Mouse (Mus musculus) lung, adult 2 months (tissue): ENCODE data around the gene Pld3.

Source experiments
- CTCF ChIP-seq: fragments of 200-500 bp; IDR thresholded peaks from 2 replicates; pipeline ENCODE4 v1.5.1; 2011; ENCODE audit warnings: mild to moderate bottlenecking, low read length, control low read depth; ENCODE audit not compliant: insufficient read depth
- POLR2A ChIP-seq: fragments of 200-500 bp; IDR thresholded peaks from 2 replicates; pipeline ENCODE4 v1.6.1; 2011; ENCODE audit warnings: low read depth, mild to moderate bottlenecking, control low read depth, low read length, borderline replicate concordance; ENCODE audit errors: extremely low read depth

DNA sequence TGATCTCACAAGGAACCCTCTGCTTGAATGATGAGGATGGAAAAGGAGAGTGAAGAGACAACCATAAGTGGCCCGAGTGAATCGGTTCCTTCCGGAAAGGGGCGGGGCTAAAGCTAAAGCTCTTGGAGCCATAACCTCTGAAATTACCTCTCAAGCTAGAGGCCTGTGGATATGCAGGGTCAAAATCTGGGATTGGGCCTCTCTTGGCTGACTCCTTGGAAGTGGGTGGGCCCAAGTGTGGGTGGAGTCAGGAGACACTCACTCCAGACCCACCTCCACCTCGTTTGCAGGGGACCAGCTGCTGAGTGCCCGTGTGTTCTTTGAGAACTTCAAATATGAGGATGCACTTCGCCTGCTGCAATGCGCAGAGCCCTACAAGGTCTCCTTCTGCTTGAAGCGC lies 38.1 kb downstream of the Pld3 start:
- TF ChIP-seq CTCF (no peak), POLR2A (no peak)
